Mouse (Mus musculus) heart, embryonic 11.5 days (tissue): Measurements from ENCODE around the gene Msi1. TPM values are rescaled to one million over a fixed set of nuclear protein-coding genes. Genes with fewer than 3 reads are reported as not detected.

ENCODE experiments used
- ATAC-seq: fragments of 200-750 bp; cut with Nextera tagmentation; replicated peaks from 2 replicates; pipeline ENCODE4 v1.8.0; 2017; ENCODE audit warnings: moderate library complexity; ENCODE audit not compliant: insufficient number of reproducible peaks, low FRiP score, low TSS enrichment
- H3K27ac ChIP-seq: fragments of 300-500 bp; sonication (generic); 2 replicates; pipeline ENCODE4 v1.5.1; 2014; ENCODE audit warnings: mild to moderate bottlenecking, low read depth, low read length
- H3K27me3 ChIP-seq: fragments of 300-500 bp; sonication (generic); 2 replicates; pipeline ENCODE4 v1.6.1; 2014; ENCODE audit warnings: mild to moderate bottlenecking, low read length, mixed read lengths; ENCODE audit not compliant: control insufficient read depth, insufficient read depth
- H3K36me3 ChIP-seq: fragments of 300-500 bp; sonication (generic); 2 replicates; pipeline ENCODE4 v1.6.1; 2014; ENCODE audit warnings: mild to moderate bottlenecking, low read length, moderate library complexity, mixed read lengths; ENCODE audit not compliant: control insufficient read depth, insufficient read depth
- H3K4me1 ChIP-seq: fragments of 300-500 bp; sonication (generic); 2 replicates; pipeline ENCODE4 v1.6.1; 2014; ENCODE audit warnings: low read length; ENCODE audit not compliant: control insufficient read depth, insufficient read depth
- H3K4me2 ChIP-seq: fragments of 300-500 bp; sonication (generic); 2 replicates; pipeline ENCODE4 v1.6.1; 2014; ENCODE audit warnings: mild to moderate bottlenecking, moderate library complexity
- H3K4me3 ChIP-seq: fragments of 300-500 bp; sonication (generic); 2 replicates; pipeline ENCODE4 v1.5.1; 2014; ENCODE audit warnings: low read depth, low read length
- H3K9ac ChIP-seq: fragments of 300-500 bp; sonication (generic); 2 replicates; pipeline ENCODE4 v1.6.1; 2014; ENCODE audit warnings: mild to moderate bottlenecking, low read depth, low read length, moderate library complexity
- H3K9me3 ChIP-seq: fragments of 300-500 bp; sonication (generic); replicated peaks from 2 replicates; pipeline ENCODE4 v1.6.1; 2016; ENCODE audit warnings: low read length; ENCODE audit not compliant: control insufficient read depth
- WGBS: fragments of 180-500 bp; shearing (Covaris S2); extraction: QIAGEN DNeasy Blood & Tissue Kit; methylation state at CpG from one replicate; pipeline ENCODE4 v1.1.7; 2014; ENCODE audit not compliant: insufficient replicate concordance; 5-methylcytosine and 5-hydroxymethylcytosine counted together
- polyA plus RNA-seq: library from polyadenylated mRNA; unstranded; fragments of >200 nt; fragmentation: Nextera tagmentation; extraction: Ambion mirVana; gene quantifications from 2 replicates; pipeline ENCODE4 v1.2.1, GENCODE M21; 2014

Gene Msi1
- polyA plus RNA-seq, 1 experiment from 2014 or later, result 9.4 TPM

- peak overlapping the region; percentile 96 for H3K4me2 ChIP-seq
- H3K9me3 ChIP-seq, result no peaks in the 10 kb centered on the region
- H3K4me1 ChIP-seq, result peaks cover 24% of the 10 kb centered on the region
- WGBS, result 12% methylated on average over 14 of the region's 14 CpGs
- H3K36me3 ChIP-seq, result no peaks in the 10 kb centered on the region
- peaks cover 25% of the 10 kb centered on the region for H3K27me3 ChIP-seq
- H3K4me3 ChIP-seq, result peak overlapping the region; percentile 86
- H3K27ac ChIP-seq, result no peak overlapping the region
- ATAC-seq, result no peak
- no peak overlapping the region for H3K9ac ChIP-seq
Observed at GRCm38 (mm10) chr5:115431061-115431897, 1.9 kb downstream of the Msi1 start.

- no peak for ATAC-seq
- H3K4me3 ChIP-seq, result no peak overlapping the region
- 12% methylated on average over 7 of the region's 7 CpGs for WGBS
- peaks cover 25% of the 10 kb centered on the region for H3K27me3 ChIP-seq
- H3K4me1 ChIP-seq, result peaks cover 25% of the 10 kb centered on the region
- H3K36me3 ChIP-seq, result no peaks in the 10 kb centered on the region
- H3K27ac ChIP-seq, result no peak overlapping the region
- no peaks in the 10 kb centered on the region for H3K9me3 ChIP-seq
- 0 out of 2 replicates have a peak overlapping the region, but pooled peaks have one; percentile 1 for H3K9ac ChIP-seq
- H3K4me2 ChIP-seq, result peak overlapping the region; percentile 96
Observed at GRCm38 (mm10) chr5:115431898-115432259, 2.5 kb downstream of the Msi1 start.

- Histone ChIP-seq H3K4me1 (peaks cover 25% of the 10 kb centered on the region), H3K27me3 (peaks cover 24% of the 10 kb centered on the region), H3K9ac (no peak overlapping the region), H3K9me3 (no peaks in the 10 kb centered on the region), H3K4me3 (no peak overlapping the region), H3K4me2 (no peak overlapping the region), H3K27ac (no peak overlapping the region), H3K36me3 (no peaks in the 10 kb centered on the region)
- ATAC-seq, result no peak
- WGBS, result 77% methylated on average over 11 of the region's 11 CpGs
Observed at GRCm38 (mm10) chr5:115432395-115432794, 3.0 kb downstream of the Msi1 start.

- no peak overlapping the region for H3K9ac ChIP-seq
- H3K36me3 ChIP-seq, result no peaks in the 10 kb centered on the region
- no peak overlapping the region for H3K4me2 ChIP-seq
- peaks cover 32% of the 10 kb centered on the region for H3K4me1 ChIP-seq
- H3K9me3 ChIP-seq, result no peaks in the 10 kb centered on the region
- peaks cover 16% of the 10 kb centered on the region for H3K27me3 ChIP-seq
- H3K4me3 ChIP-seq, result no peak overlapping the region
- 82% methylated on average over 8 of the region's 8 CpGs for WGBS
- no peak for ATAC-seq
- H3K27ac ChIP-seq, result no peak overlapping the region
Observed at GRCm38 (mm10) chr5:115433191-115433590, 3.8 kb downstream of the Msi1 start.

- no peaks in the 10 kb centered on the region for H3K9me3 ChIP-seq
- H3K4me3 ChIP-seq, result no peak overlapping the region
- H3K27me3 ChIP-seq, result peaks cover 4% of the 10 kb centered on the region; the same call in 1 of the 2 replicates
- no peak for ATAC-seq
- H3K27ac ChIP-seq, result no peak overlapping the region
- H3K4me1 ChIP-seq, result peaks cover 29% of the 10 kb centered on the region
- 65% methylated on average over 11 of the region's 11 CpGs for WGBS
- H3K4me2 ChIP-seq, result no peak overlapping the region
- H3K9ac ChIP-seq, result no peak overlapping the region
- H3K36me3 ChIP-seq, result no peaks in the 10 kb centered on the region
Observed at GRCm38 (mm10) chr5:115434280-115434852, 5.0 kb downstream of the Msi1 start.

- no peaks in the 10 kb centered on the region for H3K27me3 ChIP-seq
- no peak overlapping the region for H3K9ac ChIP-seq
- H3K4me3 ChIP-seq, result no peak overlapping the region
- H3K4me2 ChIP-seq, result no peak overlapping the region
- H3K4me1 ChIP-seq, result peaks cover 27% of the 10 kb centered on the region
- H3K36me3 ChIP-seq, result no peaks in the 10 kb centered on the region; the same call in 1 of the 2 replicates
- no peak overlapping the region for H3K27ac ChIP-seq
- no peak for ATAC-seq
- H3K9me3 ChIP-seq, result no peaks in the 10 kb centered on the region
- WGBS, result 53% methylated on average over 15 of the region's 15 CpGs
Observed at GRCm38 (mm10) chr5:115434853-115435754, 5.7 kb downstream of the Msi1 start.

GRCm38 (mm10) chr5:115435755-115436379 is 6.5 kb downstream of the Msi1 start:
- Histone ChIP-seq H3K4me2 (peak overlapping the region; percentile 74), H3K9me3 (no peaks in the 10 kb centered on the region), H3K9ac (peak overlapping the region; percentile 81), H3K4me3 (peak overlapping the region; percentile 44), H3K4me1 (peaks cover 23% of the 10 kb centered on the region), H3K27ac (peak overlapping the region; percentile 74), H3K36me3 (no peaks in the 10 kb centered on the region; the same call in 1 of the 2 replicates), H3K27me3 (no peaks in the 10 kb centered on the region)
- 38% methylated on average over 8 of the region's 8 CpGs for WGBS
- no peak for ATAC-seq
